Mouse (Mus musculus): Measurements from ENCODE around the gene Gm28729.

GRCm38 (mm10) chr9:96483648-96484047, 41.4 kb downstream of the Gm28729 start:
- TF ChIP-seq CTCF (IDR thresholded peaks at IDR 0.05; ENCODE audit: low read depth) (no peak), EP300 (IDR thresholded peaks at IDR 0.05; ENCODE audit: low read depth) (no peak)
